Mouse (Mus musculus) cerebellum, adult 11-12 months (tissue): ENCODE data around the gene Ift57.

ENCODE experiments used
- DNase-seq: peaks from one replicate; pipeline ENCODE4 v3.0.0; 2022

Gene Ift57

GRCm38 (mm10) chr16:49698620-49699525, at the start of gene Ift57:
Gene Ift57, plus strand, starts transcription at chr16:49699233.
- peak; percentile 99 for DNase-seq

DNA sequence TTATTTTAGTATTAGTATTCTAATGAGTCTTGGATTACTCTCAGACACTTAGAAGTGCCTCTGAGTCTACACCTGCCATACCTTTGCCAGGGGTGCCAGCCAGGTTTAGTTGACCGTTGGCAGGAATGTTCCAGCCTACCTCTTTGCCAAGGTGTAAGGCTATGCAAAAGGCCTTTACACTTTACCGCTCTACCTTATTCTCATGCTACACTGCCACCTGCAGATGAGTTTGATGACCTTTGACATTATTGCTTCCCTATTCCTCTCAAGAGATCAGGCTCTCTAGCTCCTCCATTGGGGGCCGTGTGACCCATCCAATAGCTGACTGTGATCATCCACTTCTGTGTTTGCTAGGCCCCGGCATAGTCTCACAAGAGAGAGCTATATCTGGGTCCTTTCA, 41.9 kb upstream of the Ift57 start:
- no peak for DNase-seq

GRCm38 (mm10) chr16:49658029-49658428, 41.0 kb upstream of the Ift57 start:
- DNase-seq, result no peak

GRCm38 (mm10) chr16:49659131-49659530, 39.9 kb upstream of the Ift57 start:
- no peak for DNase-seq

DNA sequence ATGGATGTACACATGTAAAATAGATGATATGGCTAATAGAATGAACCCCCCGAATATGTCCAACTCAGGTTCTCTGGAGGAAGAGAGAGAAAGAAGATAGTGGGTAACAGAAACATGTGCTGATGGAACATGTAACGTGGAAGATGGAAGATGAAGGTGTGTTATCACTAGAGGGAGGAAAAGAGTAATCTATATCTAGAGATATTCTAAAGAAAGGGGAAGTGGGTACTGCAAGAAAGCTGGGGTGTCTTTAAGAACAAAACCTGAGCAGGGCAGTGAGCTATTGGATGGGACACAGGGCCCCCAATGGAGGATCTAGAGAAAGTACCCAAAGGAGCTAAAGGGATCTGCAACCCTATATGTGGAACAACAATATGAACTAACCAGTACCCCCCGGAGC, 38.9 kb upstream of the Ift57 start:
- no peak for DNase-seq

- no peak for DNase-seq
These were observed 36.8 kb upstream of the Ift57 start for GRCm38 (mm10) chr16:49662201-49662600.

GRCm38 (mm10) chr16:49664677-49665076, 34.4 kb upstream of the Ift57 start:
- peak; percentile 24 for DNase-seq

GRCm38 (mm10) chr16:49679666-49680065, 19.4 kb upstream of the Ift57 start:
- DNase-seq, result no peak

DNA sequence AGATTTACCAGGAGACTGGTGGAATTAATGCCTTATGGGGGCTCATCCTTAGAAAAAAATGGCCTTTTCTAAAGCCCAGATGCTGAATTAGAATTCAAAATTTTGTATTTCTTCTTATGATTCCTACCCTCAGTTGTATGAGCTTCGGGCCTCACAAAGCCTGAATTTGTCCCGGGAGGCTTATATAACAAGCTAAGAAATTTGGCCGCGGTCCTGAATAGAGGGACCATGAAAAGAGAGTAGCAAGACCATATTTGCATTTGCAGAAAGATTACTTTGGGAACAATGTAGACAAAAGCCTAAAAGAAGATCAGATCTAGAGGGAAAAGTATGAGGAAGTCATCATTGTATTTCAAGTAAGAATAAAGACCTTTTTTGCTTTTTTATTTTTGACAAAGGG, 14.1 kb upstream of the Ift57 start:
- DNase-seq, result no peak

- DNase-seq, result no peak
These were observed 788 bp downstream of the Ift57 start for GRCm38 (mm10) chr16:49699821-49700220.

GRCm38 (mm10) chr16:49708074-49708473, 9.0 kb downstream of the Ift57 start:
- DNase-seq, result no peak

GRCm38 (mm10) chr16:49710188-49710587, 11.2 kb downstream of the Ift57 start:
- no peak for DNase-seq

GRCm38 (mm10) chr16:49713302-49713701, 14.3 kb downstream of the Ift57 start:
- DNase-seq, result no peak

GRCm38 (mm10) chr16:49720671-49721070, 21.6 kb downstream of the Ift57 start:
- peak; percentile 69 for DNase-seq

DNA sequence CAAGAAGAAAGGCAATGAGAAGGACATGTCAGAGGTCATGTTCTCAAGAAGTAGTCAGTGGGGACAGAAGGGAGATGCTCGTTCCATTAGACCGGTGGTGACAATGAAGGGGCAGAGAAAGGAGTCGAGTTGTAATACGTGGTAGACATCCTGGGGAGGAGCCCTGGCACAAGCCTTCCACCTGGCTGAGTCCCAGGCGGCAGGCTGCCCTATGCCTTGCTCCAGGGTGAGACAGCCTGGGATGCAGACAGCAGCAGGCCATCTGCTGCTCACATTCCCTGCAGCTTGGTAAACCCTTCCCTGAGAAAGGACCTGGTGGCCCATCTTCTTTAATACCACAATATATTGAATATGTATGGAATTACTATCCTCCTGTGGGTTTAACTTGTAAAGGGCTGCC, 22.6 kb downstream of the Ift57 start:
- peak; percentile 95 for DNase-seq

DNA sequence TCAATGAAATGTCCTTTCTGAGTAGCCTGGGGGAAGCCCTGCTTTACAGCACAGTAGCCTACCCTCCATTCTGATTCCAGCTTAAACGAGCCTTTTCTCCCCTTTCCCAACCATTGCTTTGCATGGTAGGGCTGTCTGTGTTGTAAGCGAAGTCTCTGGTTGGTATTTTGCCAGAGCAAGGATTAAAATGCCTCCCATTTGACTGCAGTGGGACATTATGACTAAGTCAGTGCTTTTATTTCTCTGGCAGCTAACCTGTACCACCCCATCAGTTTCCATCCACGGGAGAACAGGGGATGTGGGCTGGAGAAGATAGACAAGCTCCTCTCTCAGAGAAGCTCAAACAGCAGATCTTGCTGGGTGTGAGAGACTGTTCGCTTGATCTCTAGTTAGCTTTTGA, 24.2 kb downstream of the Ift57 start:
- peak; percentile 20 for DNase-seq

GRCm38 (mm10) chr16:49724232-49724631, 25.2 kb downstream of the Ift57 start:
- no peak for DNase-seq

DNA sequence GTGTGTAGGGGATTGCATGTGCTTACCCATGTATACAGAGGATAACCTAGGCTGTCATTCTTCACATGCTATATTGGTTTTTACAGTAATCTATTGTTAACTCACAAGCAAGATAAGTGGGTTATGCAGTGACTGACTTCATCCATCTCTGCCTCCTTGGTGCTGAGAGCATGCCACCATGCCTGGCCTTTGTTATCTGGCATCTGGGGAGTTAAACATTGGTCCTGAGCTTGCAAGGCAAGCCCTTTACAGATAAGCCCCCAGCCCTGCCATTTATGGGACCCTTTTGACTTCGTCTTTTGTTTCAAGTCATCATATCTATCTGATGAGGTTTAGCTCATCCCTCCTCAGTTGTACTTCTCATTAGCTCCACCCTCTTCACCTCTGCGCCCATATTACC, 25.9 kb downstream of the Ift57 start:
- DNase-seq, result no peak

GRCm38 (mm10) chr16:49725446-49725845, 26.4 kb downstream of the Ift57 start:
- no peak for DNase-seq

- no peak for DNase-seq
These were observed 27.2 kb downstream of the Ift57 start for GRCm38 (mm10) chr16:49726216-49726615.

DNA sequence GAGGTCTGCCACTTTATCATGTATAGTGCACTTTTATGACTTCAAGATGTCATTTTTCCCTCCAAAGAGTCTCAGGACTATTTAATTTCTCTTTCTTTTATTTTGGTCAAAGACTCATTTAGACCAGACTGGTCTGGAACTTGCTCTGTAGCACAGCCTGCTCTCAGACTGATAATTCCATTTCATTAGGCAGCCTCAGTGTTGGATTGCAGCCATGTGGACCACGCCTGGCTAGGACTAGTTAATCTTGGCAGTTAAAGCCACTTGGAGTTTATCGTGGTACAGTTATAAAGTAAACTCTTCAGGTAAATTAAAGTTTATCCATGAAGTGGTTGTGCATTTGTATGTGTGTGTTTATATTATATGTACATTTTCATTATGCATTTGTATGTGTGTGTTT, 27.7 kb downstream of the Ift57 start:
- DNase-seq, result no peak

- no peak for DNase-seq
These were observed 37.5 kb downstream of the Ift57 start for GRCm38 (mm10) chr16:49736536-49736935.

DNA sequence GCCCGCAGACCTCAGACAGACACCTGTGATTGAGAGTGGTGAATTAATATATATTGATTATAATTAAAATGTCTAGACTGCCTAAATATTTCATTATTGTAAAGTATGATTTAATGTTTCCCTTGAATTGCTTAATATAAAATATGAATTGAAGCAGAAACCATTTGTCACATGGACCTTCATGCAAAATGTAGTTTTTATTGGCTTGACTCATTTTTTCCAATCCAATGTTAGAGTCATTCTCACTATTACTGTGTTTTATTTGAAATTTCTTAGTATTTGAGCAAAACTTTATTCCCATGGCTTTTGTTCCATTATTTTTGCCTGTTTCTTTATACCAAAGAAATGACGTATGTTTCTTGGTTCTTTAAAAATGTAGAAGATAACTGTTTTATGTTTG, 48.3 kb downstream of the Ift57 start:
- no peak for DNase-seq

GRCm38 (mm10) chr16:49752906-49753305, 53.9 kb downstream of the Ift57 start:
- no peak for DNase-seq

GRCm38 (mm10) chr16:49753318-49753717, 54.3 kb downstream of the Ift57 start:
- no peak for DNase-seq
